Mouse (Mus musculus) stomach, embryonic 15.5 days (tissue): ENCODE measurements around the gene Gabrb1. TPM values are rescaled to one million over a fixed set of nuclear protein-coding genes. Genes with fewer than 3 reads are reported as not detected.
"Not testable (repeated sequence)": the region's sequence is repeated elsewhere in the genome, so short reads cannot be mapped to it uniquely, and the experiment has no call there.

Source experiments
- ATAC-seq: fragments of 200-750 bp; cut with Nextera tagmentation; 2 replicates; pipeline ENCODE4 v1.8.0; 2017; ENCODE audit warnings: low read depth, moderate number of reproducible peaks, moderate TSS enrichment; ENCODE audit not compliant: insufficient read depth, low FRiP score
- H3K27ac ChIP-seq: fragments of 300-500 bp; sonication (generic); 2 replicates; pipeline ENCODE4 v1.5.1; 2015; ENCODE audit warnings: mild to moderate bottlenecking, inconsistent platforms
- H3K27me3 ChIP-seq: fragments of 300-500 bp; sonication (generic); replicated peaks from 2 replicates; pipeline ENCODE4 v1.6.1; 2015; ENCODE audit warnings: inconsistent platforms
- H3K36me3 ChIP-seq: fragments of 300-500 bp; sonication (generic); 2 replicates; pipeline ENCODE4 v1.6.1; 2015; ENCODE audit warnings: inconsistent platforms
- H3K4me1 ChIP-seq: fragments of 300-500 bp; sonication (generic); 2 replicates; pipeline ENCODE4 v1.6.1; 2015; ENCODE audit warnings: inconsistent platforms
- H3K4me2 ChIP-seq: fragments of 300-500 bp; sonication (generic); 2 replicates; pipeline ENCODE4 v1.6.1; 2015; ENCODE audit warnings: mild to moderate bottlenecking, inconsistent platforms
- H3K4me3 ChIP-seq: fragments of 300-500 bp; sonication (generic); replicated peaks from 2 replicates; pipeline ENCODE4 v1.5.1; 2015; ENCODE audit warnings: inconsistent platforms
- H3K9ac ChIP-seq: fragments of 300-500 bp; sonication (generic); 2 replicates; pipeline ENCODE4 v1.6.1; 2015; ENCODE audit warnings: inconsistent platforms
- H3K9me3 ChIP-seq: fragments of 300-500 bp; sonication (generic); 2 replicates; pipeline ENCODE4 v1.6.1; 2016; ENCODE audit warnings: inconsistent platforms
- WGBS: fragments of 180-500 bp; shearing (Covaris S2); methylation state at CpG from one replicate; pipeline ENCODE4 v1.1.7; 2015; 5-methylcytosine and 5-hydroxymethylcytosine counted together
- polyA plus RNA-seq: library from polyadenylated mRNA; unstranded; fragments of >200 nt; fragmentation: Nextera tagmentation; extraction: Ambion mirVana; gene quantifications from 2 replicates; pipeline ENCODE4 v1.2.1, GENCODE M21; 2015

Gene Gabrb1
- polyA plus RNA-seq, 1 experiment from 2014 or later, result 0.63 TPM

- no peaks in the 10 kb centered on the region for H3K27me3 ChIP-seq
- WGBS, result 55% methylated on average over 5 of the region's 5 CpGs
- H3K36me3 ChIP-seq, result no peaks in the 10 kb centered on the region
- H3K9me3 ChIP-seq, result no peaks in the 10 kb centered on the region
- no peaks in the 10 kb centered on the region for H3K4me1 ChIP-seq
- no peak overlapping the region for H3K4me3 ChIP-seq
- H3K9ac ChIP-seq, result no peak overlapping the region
- no peak overlapping the region for H3K27ac ChIP-seq
- H3K4me2 ChIP-seq, result no peak overlapping the region
- ATAC-seq, result no peak
Observed at GRCm38 (mm10) chr5:72148679-72149078, 490.8 kb downstream of the Gabrb1 start.

- Histone ChIP-seq H3K36me3 (no peaks in the 10 kb centered on the region), H3K9ac (no peak overlapping the region), H3K4me1 (no peaks in the 10 kb centered on the region), H3K9me3 (no peaks in the 10 kb centered on the region), H3K27me3 (no peaks in the 10 kb centered on the region), H3K4me2 (no peak overlapping the region), H3K27ac (no peak overlapping the region), H3K4me3 (no peak overlapping the region)
- 86% methylated on average over 5 of the region's 5 CpGs for WGBS
- ATAC-seq, result no peak; the same call in 1 of the 2 replicates
Observed at GRCm38 (mm10) chr5:72150870-72151269, 493.0 kb downstream of the Gabrb1 start.

GRCm38 (mm10) chr5:72155686-72156085 lies 497.8 kb downstream of the Gabrb1 start:
- not testable (repeated sequence) for H3K27me3 ChIP-seq, H3K4me3 ChIP-seq, ATAC-seq, H3K4me2 ChIP-seq, H3K9ac ChIP-seq, H3K9me3 ChIP-seq, H3K27ac ChIP-seq, H3K4me1 ChIP-seq
- 81% methylated on average over 3 of the region's 3 CpGs for WGBS
- peaks cover 20% of the 10 kb centered on the region for H3K36me3 ChIP-seq

- H3K36me3 ChIP-seq, result peaks cover 25% of the 10 kb centered on the region
- 73% methylated on average over 5 of the region's 5 CpGs for WGBS
- no peaks in the 10 kb centered on the region for H3K27me3 ChIP-seq
- H3K4me3 ChIP-seq, result no peak overlapping the region
- no peaks in the 10 kb centered on the region for H3K9me3 ChIP-seq
- H3K9ac ChIP-seq, result no peak overlapping the region
- ATAC-seq, result no peak
- H3K27ac ChIP-seq, result no peak overlapping the region
- no peak overlapping the region for H3K4me2 ChIP-seq
- H3K4me1 ChIP-seq, result no peaks in the 10 kb centered on the region
Observed at GRCm38 (mm10) chr5:72156598-72156997, 498.7 kb downstream of the Gabrb1 start.

- no peak overlapping the region for H3K27ac ChIP-seq
- no peaks in the 10 kb centered on the region for H3K27me3 ChIP-seq
- H3K9ac ChIP-seq, result no peak overlapping the region
- no peaks in the 10 kb centered on the region for H3K9me3 ChIP-seq
- WGBS, result 94% methylated on average over 12 of the region's 12 CpGs
- no peaks in the 10 kb centered on the region for H3K4me1 ChIP-seq
- no peak for ATAC-seq
- peaks cover 29% of the 10 kb centered on the region for H3K36me3 ChIP-seq
- H3K4me3 ChIP-seq, result no peak overlapping the region
- H3K4me2 ChIP-seq, result no peak overlapping the region
Observed at GRCm38 (mm10) chr5:72158667-72159066, 500.8 kb downstream of the Gabrb1 start.

- Histone ChIP-seq H3K27ac (no peak overlapping the region), H3K4me2 (no peak overlapping the region), H3K27me3 (no peaks in the 10 kb centered on the region), H3K4me3 (no peak overlapping the region), H3K9ac (no peak overlapping the region), H3K4me1 (peaks cover 4% of the 10 kb centered on the region; the same call in 1 of the 2 replicates), H3K36me3 (peaks cover 29% of the 10 kb centered on the region), H3K9me3 (no peaks in the 10 kb centered on the region)
- 68% methylated on average over 6 of the region's 6 CpGs for WGBS
- ATAC-seq, result no peak
Observed at GRCm38 (mm10) chr5:72159537-72159936, 501.6 kb downstream of the Gabrb1 start.

- no peaks in the 10 kb centered on the region for H3K9me3 ChIP-seq
- H3K4me3 ChIP-seq, result no peak overlapping the region
- no peak for ATAC-seq
- no peaks in the 10 kb centered on the region for H3K27me3 ChIP-seq
- 88% methylated on average over 11 of the region's 11 CpGs for WGBS
- peaks cover 29% of the 10 kb centered on the region for H3K36me3 ChIP-seq
- no peak overlapping the region for H3K4me2 ChIP-seq
- no peak overlapping the region for H3K9ac ChIP-seq
- peaks cover 5% of the 10 kb centered on the region; the same call in 1 of the 2 replicates for H3K4me1 ChIP-seq
- no peak overlapping the region for H3K27ac ChIP-seq
Observed at GRCm38 (mm10) chr5:72160781-72161485, 503.0 kb downstream of the Gabrb1 start.

- H3K36me3 ChIP-seq, result peaks cover 26% of the 10 kb centered on the region
- H3K27me3 ChIP-seq, result no peaks in the 10 kb centered on the region
- 76% methylated on average over 5 of the region's 5 CpGs for WGBS
- H3K4me2 ChIP-seq, result no peak overlapping the region
- no peak overlapping the region for H3K4me3 ChIP-seq
- H3K27ac ChIP-seq, result no peak overlapping the region
- no peaks in the 10 kb centered on the region for H3K9me3 ChIP-seq
- H3K9ac ChIP-seq, result no peak overlapping the region
- H3K4me1 ChIP-seq, result peaks cover 14% of the 10 kb centered on the region; the same call in 1 of the 2 replicates
- ATAC-seq, result no peak
Observed at GRCm38 (mm10) chr5:72162855-72163254, 504.9 kb downstream of the Gabrb1 start.

- Histone ChIP-seq H3K4me3 (no peak overlapping the region), H3K27ac (no peak overlapping the region), H3K4me1 (peaks cover 14% of the 10 kb centered on the region; the same call in 1 of the 2 replicates), H3K36me3 (peaks cover 17% of the 10 kb centered on the region), H3K9me3 (no peaks in the 10 kb centered on the region), H3K27me3 (no peaks in the 10 kb centered on the region), H3K9ac (no peak overlapping the region), H3K4me2 (no peak overlapping the region)
- 52% methylated on average over 7 of the region's 7 CpGs for WGBS
- ATAC-seq, result no peak
Observed at GRCm38 (mm10) chr5:72164386-72164785, 506.5 kb downstream of the Gabrb1 start.

GRCm38 (mm10) chr5:72167594-72168284 lies 509.8 kb downstream of the Gabrb1 start, which contains the start of gene Commd8:
Commd8 (minus strand) TSS chr5:72168189.
- under 1% methylated on average over 38 of the region's 38 CpGs for WGBS
- no peaks in the 10 kb centered on the region for H3K9me3 ChIP-seq
- peak within 1 kb of the TSS; percentile 76 for H3K4me2 ChIP-seq

GRCm38 (mm10) chr5:72168285-72168621 lies 510.3 kb downstream of the Gabrb1 start:
- Histone ChIP-seq H3K36me3 (no peaks in the 10 kb centered on the region), H3K4me3 (peak overlapping the region; percentile 86), H3K9me3 (no peaks in the 10 kb centered on the region), H3K9ac (no peak overlapping the region), H3K27ac (no peak overlapping the region; the same call in 1 of the 2 replicates), H3K4me2 (peak overlapping the region; percentile 76), H3K4me1 (peaks cover 14% of the 10 kb centered on the region; the same call in 1 of the 2 replicates), H3K27me3 (no peaks in the 10 kb centered on the region)
- ATAC-seq, result peak; percentile 50; the same call in 1 of the 2 replicates
- 0% methylated on average over 4 of the region's 4 CpGs for WGBS

More at GRCm38 (mm10) chr5:72167594-72168284, 509.8 kb downstream of the Gabrb1 start, which contains the start of gene Commd8:
- ATAC-seq, result peak; percentile 92
- Histone ChIP-seq H3K36me3 (0 out of 2 replicates have a peak, but pooled peaks cover 3% of the 10 kb centered on the region), H3K27me3 (no peaks in the 10 kb centered on the region), H3K27ac (peak within 1 kb of the TSS; percentile 73), H3K4me3 (peak within 1 kb of the TSS; percentile 86), H3K9ac (peak within 1 kb of the TSS; percentile 59; the same call in 1 of the 2 replicates), H3K4me1 (peaks cover 14% of the 10 kb centered on the region; the same call in 1 of the 2 replicates)

GRCm38 (mm10) chr5:72170067-72170466 lies 512.2 kb downstream of the Gabrb1 start:
- no peak overlapping the region for H3K27ac ChIP-seq
- no peaks in the 10 kb centered on the region for H3K9me3 ChIP-seq
- ATAC-seq, result no peak
- no peak overlapping the region for H3K4me2 ChIP-seq
- 53% methylated on average over 6 of the region's 6 CpGs for WGBS
- no peaks in the 10 kb centered on the region for H3K36me3 ChIP-seq
- no peak overlapping the region for H3K4me3 ChIP-seq
- no peaks in the 10 kb centered on the region for H3K27me3 ChIP-seq
- no peak overlapping the region for H3K9ac ChIP-seq
- peaks cover 9% of the 10 kb centered on the region; the same call in 1 of the 2 replicates for H3K4me1 ChIP-seq
